Mouse (Mus musculus) intestine, embryonic 16.5 days (tissue): Measurements from ENCODE around the gene Dennd4b. TPM values are rescaled to one million over a fixed set of nuclear protein-coding genes. Genes with fewer than 3 reads are reported as not detected.

ENCODE experiments used
- ATAC-seq: fragments of 200-750 bp; cut with Nextera tagmentation; 2 replicates; pipeline ENCODE4 v1.8.0; 2017; ENCODE audit warnings: moderate TSS enrichment, moderate library complexity
- H3K27ac ChIP-seq: fragments of 300-500 bp; sonication (generic); 2 replicates; pipeline ENCODE4 v1.5.1; 2014; ENCODE audit warnings: mild to moderate bottlenecking, low read length
- H3K27me3 ChIP-seq: fragments of 300-500 bp; sonication (generic); replicated peaks from 2 replicates; pipeline ENCODE4 v1.6.1; 2014; ENCODE audit warnings: low read length, control low read depth, mixed read lengths; ENCODE audit not compliant: control insufficient read depth, insufficient read depth
- H3K36me3 ChIP-seq: fragments of 300-500 bp; sonication (generic); 2 replicates; pipeline ENCODE4 v1.6.1; 2014; ENCODE audit warnings: low read length, control low read depth; ENCODE audit not compliant: control insufficient read depth, insufficient read depth
- H3K4me1 ChIP-seq: fragments of 300-500 bp; sonication (generic); 2 replicates; pipeline ENCODE4 v1.6.1; 2014; ENCODE audit warnings: low read length, control low read depth, mixed read lengths; ENCODE audit not compliant: control insufficient read depth, insufficient read depth
- H3K4me2 ChIP-seq: fragments of 300-500 bp; sonication (generic); 2 replicates; pipeline ENCODE4 v1.6.1; 2014; ENCODE audit warnings: low read depth, low read length, control low read depth
- H3K4me3 ChIP-seq: fragments of 300-500 bp; sonication (generic); 2 replicates; pipeline ENCODE4 v1.5.1; 2014; ENCODE audit warnings: mild to moderate bottlenecking, low read length
- H3K9ac ChIP-seq: fragments of 300-500 bp; sonication (generic); 2 replicates; pipeline ENCODE4 v1.6.1; 2014; ENCODE audit warnings: low read depth, low read length
- H3K9me3 ChIP-seq: fragments of 300-500 bp; sonication (generic); 2 replicates; pipeline ENCODE4 v1.6.1; 2016; ENCODE audit warnings: low read length, control low read depth; ENCODE audit not compliant: control insufficient read depth
- WGBS: fragments of 180-500 bp; shearing (Covaris S2); extraction: QIAGEN DNeasy Blood & Tissue Kit; methylation state at CpG from one replicate; pipeline ENCODE4 v1.1.7; 2014; 5-methylcytosine and 5-hydroxymethylcytosine counted together
- microRNA-seq: library from miRNA; unstranded; fragments of <30 nt; microRNA quantifications from one replicate; pipeline ENCODE4, GENCODE M21; 2016
- polyA plus RNA-seq: library from polyadenylated mRNA; unstranded; fragments of >200 nt; fragmentation: Nextera tagmentation; extraction: Ambion mirVana; gene quantifications from 2 replicates; pipeline ENCODE4 v1.2.1, GENCODE M21; 2015

The Dennd4b gene
- polyA plus RNA-seq, 1 experiment from 2014 or later: 2.3 TPM

- Histone ChIP-seq H3K9ac (no peak overlapping the region), H3K36me3 (no peaks in the 10 kb centered on the region), H3K27me3 (no peaks in the 10 kb centered on the region), H3K4me2 (no peak overlapping the region), H3K9me3 (no peaks in the 10 kb centered on the region), H3K4me1 (no peaks in the 10 kb centered on the region), H3K27ac (no peak overlapping the region), H3K4me3 (no peak overlapping the region)
- no peak for ATAC-seq
Measured at GRCm38 (mm10) chr3:90309589-90309988, 44.6 kb downstream of the Dennd4b start.

GRCm38 (mm10) chr3:90313367-90313766, 48.4 kb downstream of the Dennd4b start:
- no peaks in the 10 kb centered on the region for H3K36me3 ChIP-seq
- ATAC-seq: no peak
- H3K9me3 ChIP-seq: no peaks in the 10 kb centered on the region
- H3K4me1 ChIP-seq: no peaks in the 10 kb centered on the region
- no peak overlapping the region for H3K4me3 ChIP-seq
- H3K9ac ChIP-seq: no peak overlapping the region
- no peak overlapping the region for H3K27ac ChIP-seq
- H3K27me3 ChIP-seq: no peaks in the 10 kb centered on the region
- H3K4me2 ChIP-seq: no peak overlapping the region

- H3K36me3 ChIP-seq: no peaks in the 10 kb centered on the region
- no peak overlapping the region for H3K27ac ChIP-seq
- H3K4me3 ChIP-seq: no peak overlapping the region
- no peak overlapping the region for H3K9ac ChIP-seq
- H3K9me3 ChIP-seq: no peaks in the 10 kb centered on the region
- H3K4me2 ChIP-seq: no peak overlapping the region
- H3K4me1 ChIP-seq: no peaks in the 10 kb centered on the region
- no peaks in the 10 kb centered on the region for H3K27me3 ChIP-seq
- ATAC-seq: no peak
Measured at GRCm38 (mm10) chr3:90314241-90314640, 49.3 kb downstream of the Dennd4b start.

GRCm38 (mm10) chr3:90322289-90322688, 57.3 kb downstream of the Dennd4b start:
- Histone ChIP-seq H3K36me3 (no peaks in the 10 kb centered on the region), H3K27ac (0 out of 2 replicates have a peak overlapping the region, but pooled peaks have one; percentile 16), H3K4me3 (no peak overlapping the region), H3K27me3 (no peaks in the 10 kb centered on the region), H3K9ac (no peak overlapping the region), H3K4me2 (peak overlapping the region; percentile 30; the same call in 1 of the 2 replicates), H3K4me1 (peaks cover 15% of the 10 kb centered on the region), H3K9me3 (no peaks in the 10 kb centered on the region)
- WGBS: 37% methylated on average over 6 of the region's 6 CpGs
- no peak for ATAC-seq

- Histone ChIP-seq H3K27me3 (no peaks in the 10 kb centered on the region), H3K36me3 (no peaks in the 10 kb centered on the region), H3K9me3 (no peaks in the 10 kb centered on the region), H3K27ac (peak overlapping the region; percentile 48; the same call in 1 of the 2 replicates), H3K9ac (no peak overlapping the region), H3K4me2 (no peak overlapping the region), H3K4me3 (no peak overlapping the region), H3K4me1 (peaks cover 15% of the 10 kb centered on the region)
- WGBS: 21% methylated on average over 5 of the region's 5 CpGs
- ATAC-seq: peak; percentile 74
Measured at GRCm38 (mm10) chr3:90323119-90323518, 58.1 kb downstream of the Dennd4b start.

Small RNA genes lying within 50 kb of the gene (microRNA-seq; reads per million reads assigned to microRNA genes)
- gene Mir7012: not detected

Other genes starting within 250 kb of the Dennd4b start
- gene 4933434E20Rik, start 213.5 kb upstream of the Dennd4b start, polyA plus RNA-seq: 194 and 199 TPM in 2 replicates
- gene Ubap2l, start 212.6 kb upstream of the Dennd4b start, polyA plus RNA-seq: 122 and 146 TPM in 2 replicates
- 532 and 565 TPM in 2 replicates for gene Tpm3, start 192.5 kb upstream of the Dennd4b start, polyA plus RNA-seq
- gene Nup210l, start 161.1 kb upstream of the Dennd4b start, polyA plus RNA-seq: 0.16 and 0.17 TPM in 2 replicates
- gene Rps27, start 51.5 kb upstream of the Dennd4b start, polyA plus RNA-seq: 1,326 and 1,461 TPM in 2 replicates
- 18.6 and 22.0 TPM in 2 replicates for gene Rab13, start 51.5 kb upstream of the Dennd4b start, polyA plus RNA-seq
- 110 and 114 TPM in 2 replicates for gene Jtb, start 33.6 kb upstream of the Dennd4b start, polyA plus RNA-seq
- 16.0 and 18.9 TPM in 2 replicates for gene Creb3l4, start 21.7 kb upstream of the Dennd4b start, polyA plus RNA-seq
- 94.5 and 127 TPM in 2 replicates for gene Slc39a1, start 17.0 kb upstream of the Dennd4b start, polyA plus RNA-seq
- 19.1 and 20.1 TPM in 2 replicates for gene Crtc2, start 11.0 kb upstream of the Dennd4b start, polyA plus RNA-seq
- gene Gatad2b, start 28.0 kb downstream of the Dennd4b start, polyA plus RNA-seq: 6.4 and 8.9 TPM in 2 replicates
- gene Slc27a3, start 124.8 kb downstream of the Dennd4b start, polyA plus RNA-seq: 8.4 and 8.6 TPM in 2 replicates
- 20.2 and 22.1 TPM in 2 replicates for gene Ints3, start 168.4 kb downstream of the Dennd4b start, polyA plus RNA-seq
- 5.6 and 6.6 TPM in 2 replicates for gene Npr1, start 200.7 kb downstream of the Dennd4b start, polyA plus RNA-seq
- gene Ilf2, start 210.9 kb downstream of the Dennd4b start, polyA plus RNA-seq: 125 and 140 TPM in 2 replicates
- gene Snapin, start 225.8 kb downstream of the Dennd4b start, polyA plus RNA-seq: 74.7 and 79.4 TPM in 2 replicates
- 90.4 and 99.8 TPM in 2 replicates for gene Chtop, start 244.3 kb downstream of the Dennd4b start, polyA plus RNA-seq
- gene S100a1, start 249.2 kb downstream of the Dennd4b start, polyA plus RNA-seq: 142 and 192 TPM in 2 replicates
- gene S100a13, start 249.2 kb downstream of the Dennd4b start, polyA plus RNA-seq: 38.5 and 40.8 TPM in 2 replicates